Mouse (Mus musculus) CD4-positive helper T cell, adult 2 months (primary cell): Measurements from ENCODE around the gene Hcfc2.

Source experiments
- DNase-seq: peaks from one replicate; pipeline ENCODE4 v3.0.0-alpha.2; 2012; ENCODE audit warnings: low read depth, missing footprints, low spot score

The Hcfc2 gene

DNA sequence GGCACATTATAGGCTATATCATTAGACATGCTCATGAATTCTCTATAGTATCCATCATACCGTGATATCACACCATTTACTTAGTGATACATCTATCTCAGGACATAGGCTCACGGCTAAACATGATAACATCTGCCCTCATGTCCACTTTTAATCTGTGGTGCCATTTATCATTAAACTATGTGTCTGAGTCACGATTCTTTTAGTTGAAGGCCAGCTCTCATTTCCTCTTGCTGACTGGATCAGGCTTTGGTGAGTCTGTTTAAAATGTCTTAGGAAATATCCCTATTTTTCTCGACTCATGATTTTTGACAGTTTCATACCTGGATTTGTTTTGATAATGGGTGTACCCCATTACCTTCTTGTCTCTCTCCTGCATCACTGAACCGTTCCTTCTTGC, at the start of gene Hcfc2:
TSS of gene Hcfc2 (plus strand) at position 205 of the 400 bp plus-strand sequence.
- DNase-seq = no peak

DNA sequence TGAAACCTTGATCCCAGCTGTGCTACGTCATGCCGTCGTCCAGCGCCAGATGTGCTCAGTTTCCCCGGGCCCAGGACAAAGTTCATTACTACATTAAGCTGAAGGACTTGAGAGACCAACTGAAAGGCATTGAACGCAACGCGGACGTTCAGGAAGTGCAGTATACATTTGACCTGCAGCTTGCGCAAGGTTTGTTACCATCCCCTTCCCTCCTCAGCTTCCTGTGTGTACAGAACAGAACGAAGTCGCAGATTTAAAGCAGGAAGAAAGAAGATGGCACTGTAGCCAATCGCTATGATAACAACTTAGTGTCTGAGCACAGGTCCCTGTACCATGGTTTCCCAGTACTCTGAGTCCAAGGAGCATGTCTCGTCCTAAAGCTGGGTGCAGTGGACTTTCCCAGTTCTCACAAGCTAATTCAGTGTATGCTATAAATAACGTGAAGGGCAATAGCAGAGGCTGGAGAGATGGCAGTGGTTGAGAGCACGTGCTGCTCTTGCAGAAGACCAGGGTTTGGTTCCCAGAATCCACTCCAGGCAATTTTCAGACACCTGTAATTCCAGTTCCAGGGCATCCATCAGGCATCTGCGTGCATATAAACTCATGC, 48.7 kb upstream of the Hcfc2 start:
- DNase-seq = no peak

DNA sequence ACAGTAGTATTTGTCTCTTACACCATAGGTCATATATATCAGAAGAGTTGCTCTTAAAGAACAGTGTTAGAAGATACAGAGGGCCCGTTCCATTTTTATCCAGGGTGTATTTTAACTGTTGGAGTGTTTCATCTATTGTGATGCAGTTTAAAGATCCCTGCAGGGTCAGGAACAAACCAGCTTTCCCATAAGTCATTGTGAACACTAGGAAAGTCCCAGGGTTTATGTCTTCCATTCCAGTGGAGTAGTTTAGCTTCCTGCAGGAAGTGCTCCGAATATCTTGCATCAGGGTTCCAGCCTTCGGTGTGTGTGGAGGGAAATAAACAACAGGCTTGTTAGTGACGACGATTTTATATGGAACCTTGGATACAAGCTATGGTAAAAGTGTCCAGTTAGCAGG, 44.7 kb upstream of the Hcfc2 start:
- no peak for DNase-seq

DNA sequence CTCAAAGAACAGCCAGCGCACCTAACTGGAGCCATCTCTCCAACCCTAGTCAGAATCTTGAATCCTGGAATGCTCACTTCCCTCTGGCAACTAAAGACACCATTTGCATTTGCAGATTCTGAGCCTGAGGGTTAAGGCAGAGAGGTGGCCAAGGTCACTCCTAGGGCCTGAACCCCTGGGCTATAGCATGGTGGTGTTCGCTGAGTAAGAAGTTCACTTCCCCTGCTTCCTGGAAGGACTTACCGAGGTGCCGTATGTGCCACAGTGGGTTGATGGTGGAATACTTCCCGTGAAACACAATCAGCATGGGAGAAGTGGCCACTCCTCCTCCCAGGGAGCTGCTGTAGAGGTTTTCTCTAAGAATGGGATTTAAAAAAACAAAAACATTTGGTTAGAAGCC, 43.3 kb upstream of the Hcfc2 start:
- DNase-seq = no peak

DNA sequence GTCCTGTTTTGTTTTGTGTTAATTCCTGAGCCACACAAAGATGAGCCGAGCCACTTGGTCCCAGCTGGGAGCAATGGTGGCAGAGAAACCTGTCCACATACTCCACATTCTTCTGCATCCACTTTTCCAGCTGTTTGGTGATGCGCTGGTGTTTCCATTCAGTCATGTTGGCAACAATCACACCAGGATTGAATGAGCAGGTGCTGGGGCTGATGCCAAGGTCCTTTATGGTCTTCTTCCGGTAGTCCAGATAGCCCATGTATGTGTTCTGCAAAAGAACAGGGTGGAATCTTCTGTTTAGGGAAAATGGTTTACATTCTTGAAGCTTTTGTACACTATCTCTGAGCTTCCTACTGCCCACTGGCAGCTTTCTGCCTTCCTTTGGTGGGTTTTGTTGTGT, 41.4 kb upstream of the Hcfc2 start:
- DNase-seq = no peak

DNA sequence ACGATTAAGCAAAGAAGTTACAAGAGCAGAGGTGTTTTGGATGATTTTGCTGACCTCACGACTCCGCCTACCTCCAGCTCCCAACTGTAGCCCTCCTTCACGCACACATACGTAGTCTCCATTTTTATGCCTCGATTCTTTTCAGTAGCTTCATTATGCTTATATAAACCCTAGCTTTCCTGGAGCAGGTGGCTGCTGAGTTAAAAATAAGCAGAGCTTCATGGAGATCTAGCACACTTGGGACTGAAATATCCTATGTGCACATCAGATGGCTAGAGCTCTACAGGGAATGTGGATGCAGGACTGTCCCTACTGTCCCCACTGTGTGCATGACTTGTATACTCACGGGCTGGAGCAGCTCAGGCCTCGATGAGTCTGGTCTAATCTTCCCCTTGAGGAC, 34.1 kb upstream of the Hcfc2 start:
- no peak for DNase-seq

DNA sequence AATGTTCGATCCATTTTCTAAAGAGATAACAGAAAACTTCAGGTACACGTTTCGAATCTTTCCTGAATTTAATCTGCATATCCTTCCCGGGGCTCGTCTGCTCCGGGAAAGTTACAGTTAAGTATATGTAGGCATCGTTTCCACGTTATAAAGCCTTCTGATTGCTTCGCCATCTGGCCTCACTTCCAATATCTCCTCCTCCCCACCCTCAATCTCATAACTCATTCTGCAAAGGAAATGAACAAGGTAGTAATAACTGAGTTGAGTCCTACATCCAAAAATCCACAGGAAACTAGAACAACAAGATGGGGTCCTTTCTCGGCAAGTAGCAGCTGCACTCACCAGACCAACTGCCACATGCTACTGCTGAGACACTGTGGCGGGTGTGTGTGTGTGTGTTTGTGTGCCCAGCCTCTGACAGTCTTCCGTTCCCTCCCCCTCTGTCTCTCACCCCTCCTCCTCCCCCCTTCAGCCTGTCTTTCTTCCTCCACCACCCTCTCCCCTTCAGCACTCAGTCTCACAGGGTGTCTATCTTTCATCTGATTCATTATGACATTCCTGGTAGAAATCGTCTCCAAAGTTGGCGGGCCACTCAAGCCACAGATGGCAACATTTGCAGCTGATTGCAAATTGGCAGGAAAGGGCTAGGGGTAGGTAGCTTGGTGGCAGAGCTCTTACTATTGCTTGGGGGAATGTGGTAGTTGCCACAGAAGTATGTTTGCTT, 33.5 kb upstream of the Hcfc2 start:
- DNase-seq = peak; percentile 50

DNA sequence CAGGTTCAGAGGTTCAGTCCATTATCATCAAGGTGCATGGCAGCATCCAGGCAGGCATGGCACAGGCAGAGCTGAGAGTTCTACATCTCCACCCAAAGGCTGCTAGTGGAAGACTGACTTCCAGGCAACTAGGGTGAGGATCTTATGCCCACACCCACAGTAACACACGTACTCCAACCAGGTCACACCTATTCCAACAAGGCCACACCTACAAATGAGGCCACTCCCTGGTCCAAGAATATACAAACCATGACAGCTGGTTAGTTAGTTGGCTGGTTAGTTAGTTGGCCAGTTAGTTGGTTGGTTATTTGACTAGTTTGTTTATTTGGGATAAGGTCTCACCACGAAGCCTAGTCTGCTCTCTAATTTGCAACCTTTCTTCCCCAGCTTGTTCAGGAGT, 32.7 kb upstream of the Hcfc2 start:
- no peak for DNase-seq

DNA sequence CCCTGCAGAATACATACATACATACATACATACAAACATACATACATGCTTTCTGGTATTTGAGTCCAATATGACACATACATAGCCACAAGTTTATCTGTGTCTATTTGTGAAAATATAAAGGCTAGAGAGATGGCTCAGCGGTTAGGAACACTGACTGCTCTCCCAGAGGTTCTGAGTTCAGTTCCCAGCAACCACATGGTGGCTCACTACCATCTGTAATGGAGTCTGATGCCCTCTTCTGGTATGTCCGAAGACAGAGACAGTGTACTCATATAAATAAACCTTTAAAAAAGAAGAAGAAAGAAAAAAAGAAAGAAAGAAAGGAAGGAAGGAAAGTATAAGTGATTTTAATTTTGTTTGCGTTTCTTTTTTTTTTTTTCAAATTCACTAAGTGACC, 30.0 kb upstream of the Hcfc2 start:
- DNase-seq = no peak

DNA sequence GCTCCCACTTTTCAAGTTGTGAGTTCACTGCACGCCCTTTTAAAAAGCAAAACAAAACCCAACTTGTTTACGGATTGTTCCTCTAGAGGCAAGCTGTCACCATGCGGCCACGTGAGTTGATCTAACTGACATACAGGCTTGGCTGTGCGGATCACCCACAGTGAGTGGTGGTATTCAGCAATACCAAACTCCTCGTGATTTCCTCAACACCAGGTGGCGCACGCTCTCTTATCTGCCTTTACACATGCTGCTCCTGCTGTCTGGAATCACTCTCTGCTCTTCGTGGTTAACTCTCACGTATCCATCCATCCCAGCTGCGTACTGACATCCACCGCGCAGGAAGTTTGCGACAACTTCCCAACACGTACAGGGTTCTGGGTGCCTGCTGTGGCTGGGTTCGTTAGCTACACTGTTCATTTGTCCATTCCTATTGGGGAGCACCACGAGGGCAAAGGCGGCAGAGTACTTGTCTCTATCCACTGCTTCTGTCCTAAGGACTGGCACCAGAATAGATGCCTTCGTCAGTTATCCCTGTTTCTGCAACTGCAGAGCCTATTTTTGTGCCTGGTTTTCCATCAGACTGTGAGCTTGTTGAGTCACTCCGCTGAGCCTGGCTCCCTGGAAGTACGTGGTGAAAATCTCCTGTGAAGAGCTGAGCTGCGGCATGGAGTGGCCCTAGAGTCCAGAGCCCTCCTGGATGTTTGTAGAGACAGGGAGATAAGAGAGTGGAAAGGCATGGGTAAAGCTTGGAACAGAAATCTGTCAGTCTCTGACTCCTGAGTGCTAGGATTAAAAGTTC, 29.3 kb upstream of the Hcfc2 start:
- DNase-seq = peak; percentile 77

DNA sequence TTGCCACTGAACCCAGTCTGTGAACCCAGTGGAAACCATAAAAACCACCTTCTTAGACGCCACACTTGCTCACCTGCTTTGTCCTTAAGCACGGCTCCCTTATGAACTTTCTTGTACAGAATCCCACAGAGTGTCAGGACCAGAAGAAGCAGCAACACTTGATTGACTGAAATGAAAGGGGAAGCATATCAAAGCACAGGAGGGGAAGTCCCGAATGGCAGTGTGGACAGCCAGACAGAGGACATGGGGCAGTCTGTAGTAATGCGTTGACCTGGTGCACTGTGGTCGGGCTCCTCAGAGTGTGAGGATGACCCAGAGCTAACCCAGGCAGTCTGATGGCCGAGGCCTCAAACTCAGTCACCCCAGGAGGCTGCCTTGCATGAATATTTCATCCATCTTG, 25.8 kb upstream of the Hcfc2 start:
- DNase-seq = no peak

DNA sequence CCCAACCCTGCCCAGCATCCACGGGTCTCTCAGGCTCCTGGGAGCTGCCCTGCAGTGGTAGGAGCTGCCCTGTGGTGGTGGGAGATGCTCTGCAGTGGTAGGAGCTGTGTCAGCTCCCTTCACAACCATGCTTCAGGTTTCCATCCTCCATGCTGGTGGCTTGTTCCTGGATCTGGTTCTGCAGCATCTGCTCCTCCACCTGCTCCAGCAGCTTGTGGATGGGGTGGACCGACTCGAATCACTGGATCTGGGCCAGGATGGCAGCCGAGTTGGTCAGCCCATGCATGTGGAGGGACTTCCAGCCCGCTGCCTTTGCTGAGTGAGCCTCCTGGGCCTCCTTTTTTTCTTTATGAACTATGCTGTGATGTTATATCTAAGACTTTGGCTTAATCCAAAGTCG, 19.0 kb upstream of the Hcfc2 start:
- no peak for DNase-seq

DNA sequence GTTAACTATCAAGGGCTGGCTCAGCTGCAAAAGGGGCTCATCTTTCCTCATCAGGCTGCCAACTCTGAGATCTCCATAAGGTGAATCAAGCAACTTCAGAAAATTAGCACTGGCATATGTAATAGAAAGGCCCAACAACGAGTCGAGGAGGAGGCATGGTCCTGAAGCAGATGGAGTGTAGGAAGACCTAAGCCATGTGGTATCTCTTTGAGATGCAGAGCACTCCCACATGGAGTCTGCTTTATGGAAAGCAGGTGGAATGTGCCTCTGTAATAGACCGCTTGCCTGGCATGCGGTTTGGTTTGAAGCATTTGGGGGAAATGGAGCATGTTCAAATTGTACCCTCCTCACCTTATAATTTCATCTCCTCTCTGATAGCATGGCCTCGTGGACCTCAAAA, 15.2 kb upstream of the Hcfc2 start:
- DNase-seq = no peak

DNA sequence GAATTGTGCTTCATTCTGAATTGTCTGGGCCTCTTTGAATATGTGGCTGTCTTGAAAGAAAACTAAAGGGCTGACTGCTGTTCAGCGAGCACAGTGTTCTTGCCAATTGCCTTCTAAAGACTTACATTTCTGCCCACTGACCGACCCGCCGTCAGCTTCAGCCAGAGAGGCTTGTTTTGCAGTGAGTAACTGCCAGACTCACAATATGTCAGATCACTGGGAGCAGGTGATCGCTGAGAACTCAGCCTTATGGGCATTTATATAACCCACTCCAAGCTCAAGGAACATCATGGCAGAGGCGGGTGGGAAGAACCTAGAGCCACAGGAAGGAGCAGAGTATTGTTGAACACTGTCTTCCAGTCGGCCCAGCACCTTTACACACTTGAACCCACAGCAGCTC, 14.3 kb upstream of the Hcfc2 start:
- DNase-seq = no peak

DNA sequence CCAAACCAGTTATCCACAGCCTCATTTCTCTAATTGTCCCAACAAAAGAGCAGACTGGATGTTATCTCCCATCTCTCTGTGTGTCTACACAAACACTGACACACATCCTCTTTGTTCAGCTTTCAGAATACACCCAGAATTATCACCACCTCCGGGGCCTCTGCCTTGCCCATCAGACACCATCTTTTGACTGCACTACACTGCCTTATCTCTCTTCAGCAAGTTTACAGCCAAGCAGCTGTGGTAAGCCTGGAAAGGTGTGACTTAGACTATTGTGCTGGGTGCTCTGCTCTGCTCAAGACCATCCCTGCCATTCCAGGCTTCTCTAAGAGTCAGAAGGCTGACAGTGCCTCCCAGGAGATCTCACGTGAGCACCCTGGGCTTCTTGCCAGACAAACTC, 10.5 kb upstream of the Hcfc2 start:
- DNase-seq = no peak

DNA sequence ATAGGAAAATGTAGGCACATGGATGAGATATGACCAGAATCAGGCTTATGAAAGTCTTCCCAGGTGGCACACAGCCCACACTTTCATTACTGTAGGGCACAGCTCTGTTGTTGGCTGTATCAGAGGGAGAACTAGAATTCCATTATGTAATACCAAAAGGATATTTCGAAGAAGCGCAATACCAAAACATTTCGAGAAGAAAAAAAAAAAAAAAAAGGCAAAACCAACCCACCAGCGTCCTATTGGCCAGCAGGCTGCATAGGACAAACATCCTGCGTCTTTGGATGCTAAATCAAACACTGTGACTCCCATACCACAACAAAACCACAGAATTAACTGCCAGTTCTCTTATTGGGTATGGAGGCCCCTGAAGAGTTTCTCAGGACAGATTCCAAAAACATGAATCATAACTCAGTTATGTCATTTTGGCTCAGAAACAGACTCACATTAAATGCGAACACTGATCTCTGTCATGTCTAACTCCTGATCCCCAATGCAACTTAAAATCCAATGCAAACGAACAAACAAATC, 6.2 kb upstream of the Hcfc2 start:
- no peak for DNase-seq

DNA sequence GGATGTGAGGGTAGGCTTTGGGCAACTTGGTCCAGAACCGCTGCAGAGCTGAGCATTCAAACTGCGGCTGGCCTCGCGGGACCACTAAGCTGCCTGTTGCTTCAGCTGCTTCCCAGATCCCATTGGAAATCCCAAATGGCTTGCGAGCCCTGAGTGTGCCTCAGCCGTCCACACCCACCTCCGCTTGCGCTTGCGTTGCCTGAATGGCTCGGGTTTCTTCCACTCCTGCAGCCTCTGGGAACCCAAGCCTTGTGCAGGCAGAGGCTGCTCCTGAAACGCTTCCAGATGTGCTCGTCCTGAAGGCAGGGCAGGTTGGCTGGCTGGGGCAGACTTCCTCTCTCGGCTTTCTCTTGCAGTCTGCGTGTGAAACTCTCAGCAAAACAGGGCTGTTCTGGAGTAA, 5.5 kb upstream of the Hcfc2 start, which contains the start of gene Glt8d2:
TSS of gene Glt8d2 (minus strand) at position 157 of the 400 bp plus-strand sequence.
- no peak for DNase-seq

DNA sequence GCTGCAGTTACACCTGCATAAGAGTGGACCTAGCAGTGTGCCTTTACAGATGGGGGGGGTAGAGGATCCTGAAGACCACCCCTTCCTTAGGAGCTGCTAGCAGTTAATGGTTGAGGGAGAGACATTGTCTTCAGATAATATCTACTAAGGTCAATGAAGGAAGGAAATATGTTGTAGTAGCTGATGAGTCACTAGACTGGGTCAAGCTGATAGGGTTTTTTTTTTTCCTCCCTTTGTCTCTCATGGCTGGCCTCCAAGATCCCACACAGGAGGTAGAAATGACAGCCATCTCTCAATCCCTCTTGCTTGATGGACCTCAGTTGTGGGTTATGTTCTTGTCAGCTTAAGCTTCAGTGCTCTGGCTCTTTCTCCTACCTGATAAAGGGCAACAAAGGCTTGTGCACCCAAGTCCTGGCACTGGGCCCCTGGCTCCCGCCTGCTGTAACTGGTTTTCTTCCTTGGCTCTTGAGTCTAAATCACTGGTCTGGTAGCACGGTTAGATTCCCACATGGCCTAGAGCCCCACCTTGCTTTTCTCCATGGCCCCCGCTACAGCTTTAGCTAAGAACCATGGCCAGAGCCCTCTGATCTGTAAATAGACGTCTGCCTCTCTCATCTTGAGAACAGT, 606 bp downstream of the Hcfc2 start:
- no peak for DNase-seq

DNA sequence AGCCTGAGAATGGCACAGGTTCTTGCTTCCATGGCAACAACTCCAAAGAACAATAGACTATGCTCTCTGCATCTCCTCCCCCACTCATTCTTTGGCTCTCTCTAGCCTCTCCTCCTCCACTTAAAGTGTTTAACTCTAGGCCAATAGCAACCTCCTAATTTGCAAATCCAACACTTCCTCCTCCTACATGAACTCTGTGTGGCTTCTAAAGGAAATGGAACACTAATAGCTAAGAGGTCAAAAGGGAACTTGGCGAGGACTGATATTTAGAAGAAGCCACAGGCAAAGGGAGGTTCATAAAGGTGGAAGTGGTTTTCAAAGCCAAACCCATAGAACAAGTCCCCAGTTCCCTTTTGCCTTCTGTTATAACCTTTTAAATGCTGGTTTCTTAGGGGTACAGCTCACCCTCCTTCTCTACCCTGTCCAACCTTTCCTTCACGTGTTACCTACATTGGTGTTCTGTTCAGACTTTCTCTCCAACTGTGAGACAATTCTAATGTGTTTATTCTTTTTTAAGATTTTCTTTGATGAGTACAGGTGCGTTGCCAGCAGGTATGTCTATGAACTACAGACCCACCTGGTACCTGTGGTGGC, 1.4 kb downstream of the Hcfc2 start:
- DNase-seq = peak; percentile 64

DNA sequence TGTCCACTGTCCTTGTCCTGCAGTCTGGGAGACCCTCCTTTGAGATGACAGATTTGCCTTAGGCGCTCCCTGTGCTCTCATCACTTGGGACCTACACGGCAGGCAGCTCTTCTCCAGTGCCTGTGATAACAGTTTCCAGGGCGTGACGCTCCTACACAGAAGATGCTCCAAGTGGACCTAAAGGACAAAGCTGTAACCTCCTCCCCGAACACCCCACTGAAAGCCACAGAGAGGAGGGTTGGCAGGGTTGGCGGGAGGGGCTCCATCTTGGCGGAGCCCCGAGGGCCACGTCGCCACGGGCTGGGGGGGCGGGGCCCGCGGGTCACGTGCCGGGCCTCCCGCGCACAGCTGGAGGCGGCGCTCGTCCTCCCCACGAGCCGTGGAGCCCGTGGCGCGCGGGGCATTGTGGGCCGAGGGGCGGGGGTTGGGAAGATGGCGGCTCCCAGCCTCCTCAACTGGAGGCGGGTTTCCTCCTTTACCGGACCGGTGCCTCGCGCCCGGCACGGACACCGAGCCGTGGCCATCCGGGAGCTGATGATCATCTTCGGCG, 2.8 kb downstream of the Hcfc2 start:
- peak; percentile 93 for DNase-seq

DNA sequence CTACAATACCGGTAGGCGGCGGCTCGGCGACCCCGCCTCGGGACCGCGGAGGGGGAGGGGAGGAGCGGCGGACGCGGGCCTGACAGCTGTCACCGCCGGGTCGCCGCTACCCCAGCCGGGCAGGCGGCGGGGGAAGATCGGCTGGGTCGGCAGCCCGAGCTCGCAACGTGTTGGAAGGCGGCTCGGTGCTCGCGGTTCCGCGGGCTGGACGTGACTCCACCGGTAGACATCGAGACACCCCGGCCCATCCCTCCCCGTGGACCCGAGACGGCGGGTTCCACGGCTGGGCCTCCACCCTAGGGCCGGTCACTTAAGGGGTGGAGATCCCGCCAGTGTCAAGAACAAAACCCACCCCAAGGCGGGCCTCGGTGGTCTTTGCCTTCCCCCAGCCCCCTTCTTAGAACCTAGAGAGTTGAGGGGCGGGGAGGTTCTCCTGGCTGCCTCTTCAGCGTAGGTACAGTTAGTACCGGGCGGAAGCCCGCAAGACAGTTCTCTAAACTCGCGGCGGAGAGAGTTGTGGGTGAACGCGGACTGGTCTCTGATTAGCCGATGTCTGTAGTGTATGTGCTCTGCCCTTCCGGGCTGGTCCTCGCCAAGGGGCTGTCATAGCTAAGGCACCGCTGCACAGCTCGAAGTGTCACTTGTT, 3.5 kb downstream of the Hcfc2 start:
- DNase-seq = peak; percentile 64
